Mouse (Mus musculus) G1E (cell line): Measurements from ENCODE around the gene Smarcal1.

Source experiments
- CTCF ChIP-seq: IDR thresholded peaks from 2 replicates; pipeline ENCODE4 v1.5.1; 2012; ENCODE audit warnings: low read depth, low read length, inconsistent platforms, mixed read lengths
- GATA1 ChIP-seq: IDR thresholded peaks from 2 replicates; pipeline ENCODE4 v1.6.1; 2012; ENCODE audit warnings: borderline replicate concordance, low read length, inconsistent platforms, mixed read lengths
- GATA2 ChIP-seq: IDR thresholded peaks from 2 replicates; pipeline ENCODE4 v1.6.1; 2012; ENCODE audit warnings: low read depth, low read length, inconsistent platforms, borderline replicate concordance
- POLR2AphosphoS5 ChIP-seq: IDR thresholded peaks from 2 replicates; pipeline ENCODE4 v1.6.1; 2012; ENCODE audit warnings: low read depth, low read length, inconsistent platforms; ENCODE audit not compliant: insufficient replicate concordance
- TAL1 ChIP-seq: conservative IDR thresholded peaks from 2 replicates; pipeline ENCODE4 v1.6.1; 2012; ENCODE audit warnings: low read depth, low read length, inconsistent platforms, mixed read lengths

- no peak for TF ChIP-seq GATA1
- no peak; the same call in 1 of the 2 replicates for TF ChIP-seq CTCF
- TF ChIP-seq TAL1, result no peak
- no peak for TF ChIP-seq POLR2AphosphoS5
- TF ChIP-seq GATA2, result no peak
These were observed 7.9 kb upstream of the Smarcal1 start for GRCm38 (mm10) chr1:72575121-72575520.
